Mouse (Mus musculus) megakaryocyte, embryonic 14.5 days (primary cell): ENCODE data around the gene Slc35g3.

Experiments used
- FLI1 ChIP-seq: IDR thresholded peaks from 2 replicates; pipeline ENCODE4 v1.6.1; 2012; ENCODE audit warnings: low read length, inconsistent platforms, mixed read lengths
- GATA1 ChIP-seq: IDR thresholded peaks from 3 replicates; pipeline ENCODE4 v1.6.1; 2012; ENCODE audit warnings: mixed read lengths, low read length, inconsistent platforms, borderline replicate concordance

GRCm38 (mm10) chr11:69763551-69763950, 1.8 kb upstream of the Slc35g3 start:
- TF ChIP-seq GATA1 (no peak), FLI1 (no peak)
